Mouse (Mus musculus): ENCODE results near the gene Klhl11.
A peak's percentile ranks its signal among the peaks of the same experiment; 100 is the strongest.

Gene Klhl11

DNA sequence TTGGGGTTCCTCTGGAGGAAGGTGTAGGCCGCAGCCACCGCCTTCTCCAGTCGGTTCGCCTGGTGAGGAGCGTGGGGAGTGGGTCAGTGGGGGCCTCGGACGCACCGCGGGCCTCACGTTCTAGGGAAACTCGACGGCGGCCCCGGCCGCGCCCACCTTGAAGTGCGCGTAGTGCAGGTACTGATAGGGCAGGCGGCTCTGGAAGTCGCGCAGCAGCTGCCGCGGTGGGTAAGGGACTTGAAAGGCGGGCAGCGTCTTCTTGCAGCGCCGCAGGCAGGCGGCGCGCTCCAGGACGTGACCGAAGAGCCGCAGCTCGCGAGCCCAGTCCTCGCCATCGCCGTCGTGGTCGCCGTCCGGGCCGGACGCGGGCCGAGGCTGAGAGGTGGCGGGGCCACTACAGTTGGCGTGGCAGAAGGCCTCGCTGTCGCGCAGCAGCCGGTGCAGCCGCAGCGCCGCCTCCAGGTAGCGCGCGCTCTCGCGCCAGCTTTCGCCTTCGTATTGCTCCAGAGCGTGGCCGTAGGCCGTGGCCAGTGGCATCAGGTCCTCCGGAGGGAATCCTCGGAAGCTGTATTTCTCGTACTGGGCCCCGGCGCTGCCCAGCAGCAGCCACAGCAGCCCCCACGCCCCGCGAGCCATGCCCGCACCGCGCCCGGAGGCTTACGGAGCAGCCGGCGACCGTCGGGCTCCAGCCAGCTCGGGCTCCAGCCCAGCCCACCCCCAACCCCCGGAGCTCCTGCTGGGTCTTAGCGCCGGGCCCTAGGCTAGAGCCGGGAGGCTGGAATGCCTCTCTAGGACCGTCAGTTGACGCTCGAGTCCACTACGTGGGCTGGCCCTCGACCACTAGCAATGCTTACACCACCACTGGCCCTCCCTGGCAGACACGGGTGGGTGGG is 58.3 kb downstream of the Klhl11 start, which contains the start of gene P3h4:
Gene P3h4 (minus strand): TSS at position 816 of the 893 bp plus-strand sequence.
- peak; percentile 79 for DNase-seq (ENCODE audit: low read depth, low spot score)

GRCm38 (mm10) chr11:100413541-100413940 is 59.0 kb downstream of the Klhl11 start:
- no peak for DNase-seq (ENCODE audit: low read depth, low spot score)

Measured in R1 (cell line).